Mouse (Mus musculus) liver, embryonic 14.5 days (tissue): ENCODE data around the gene Cep295nl.

ENCODE experiments used
- CTCF ChIP-seq: IDR thresholded peaks from 2 replicates; pipeline ENCODE4 v1.5.1; 2016; ENCODE audit warnings: antibody characterized with exemption, low read depth, control low read depth
- EP300 ChIP-seq: IDR thresholded peaks from 2 replicates; pipeline ENCODE4 v1.6.1; 2016; ENCODE audit warnings: antibody characterized with exemption, low read depth

GRCm38 (mm10) chr11:118348877-118349276 lies 6.6 kb upstream of the Cep295nl start:
- no peak for TF ChIP-seq CTCF
- TF ChIP-seq EP300 = no peak
